ENCODE assay signal across 10 mouse cellular contexts in genomic region chr2:135356311-135356710, GRCm38 (mm10).
A peak's percentile ranks its signal among the peaks of the same experiment; 100 is the strongest.
DNase-seq lines count a peak whose midpoint lies in the region; ATAC-seq and TF ChIP-seq lines count a peak whose summit lies in the region.
"Had no signal": no experiment of that assay in that cellular context is flagged by ENCODE, and none has a peak within 500 bp of the region (broad histone marks: within the 10 kb centered on the region; RNA-seq: fewer than 3 reads in every experiment).

No protein-coding gene starts in this region.

- no peak for ATAC-seq in CD4-positive, CD25-positive, alpha-beta regulatory T cell, adult 4 months
- no peak for ATAC-seq in limb, embryonic 14.5 days (ENCODE audit: low FRiP score, low read depth)
- ATAC-seq in megakaryocyte, adult 5-6 weeks (ENCODE audit: poor library complexity, severe bottlenecking), result peak; percentile 59
- no peak for ATAC-seq in kidney, embryonic 14.5 days (ENCODE audit: low FRiP score, low TSS enrichment)

- no peaks in the 10 kb centered on the region for H3K27me3 ChIP-seq in limb, embryonic 14.5 days (ENCODE audit: control insufficient read depth, insufficient read depth, low read length)
- no peaks in the 10 kb centered on the region for H3K27me3 ChIP-seq in limb, embryonic 10.5 days (ENCODE audit: low read depth, poor library complexity, severe bottlenecking)
- H3K27me3 ChIP-seq in kidney, embryonic 14.5 days (ENCODE audit: control insufficient read depth, insufficient read depth, low read length), result no peaks in the 10 kb centered on the region

- H3K9me3 ChIP-seq in limb, embryonic 14.5 days (ENCODE audit: control insufficient read depth, low read length), result no peaks in the 10 kb centered on the region
- no peaks in the 10 kb centered on the region for H3K9me3 ChIP-seq in limb, embryonic 10.5 days (replicated peaks)
- H3K9me3 ChIP-seq in kidney, embryonic 14.5 days (ENCODE audit: control insufficient read depth, low read length), result no peaks in the 10 kb centered on the region

- no peaks in the 10 kb centered on the region for H3K36me3 ChIP-seq in limb, embryonic 14.5 days (ENCODE audit: control insufficient read depth, insufficient read depth, low read length)
- H3K36me3 ChIP-seq in limb, embryonic 10.5 days, result no peaks in the 10 kb centered on the region
- H3K36me3 ChIP-seq in kidney, embryonic 14.5 days (ENCODE audit: control insufficient read depth, insufficient read depth, low read length), result no peaks in the 10 kb centered on the region

- no peak overlapping the region for H3K4me3 ChIP-seq in limb, embryonic 14.5 days (replicated peaks; ENCODE audit: low read length)
- H3K4me3 ChIP-seq in limb, embryonic 10.5 days, result no peak overlapping the region
- no peak overlapping the region for H3K4me3 ChIP-seq in kidney, embryonic 14.5 days (ENCODE audit: low read length)

- H3K9ac ChIP-seq in limb, embryonic 14.5 days (ENCODE audit: low read depth, low read length, severe bottlenecking), result no peak overlapping the region
- H3K9ac ChIP-seq in kidney, embryonic 14.5 days (ENCODE audit: low read depth, low read length), result no peak overlapping the region

- peak; percentile 15 for DNase-seq in CD4-positive, CD25-positive, alpha-beta regulatory T cell, adult 2 months (ENCODE audit: low read depth, low spot score)
- DNase-seq in limb, embryonic 14.5 days (ENCODE audit: low spot score), result peak; percentile 58
- no peak for DNase-seq in limb, embryonic 10.5 days (ENCODE audit: low spot score)
- peak; percentile 47 for DNase-seq in adipocyte (ENCODE audit: low spot score)
- DNase-seq in cerebellum, adult 8-10 months, result no peak
- DNase-seq: cerebellum, postnatal 36 days; lung, postnatal 36 days had no signal

- H3K4me2 ChIP-seq in limb, embryonic 14.5 days (replicated peaks; ENCODE audit: low read depth, low read length, severe bottlenecking), result no peak overlapping the region
- H3K4me2 ChIP-seq in kidney, embryonic 14.5 days (replicated peaks; ENCODE audit: low read depth, low read length), result no peak overlapping the region

- TF ChIP-seq POLR2A in limb, embryonic 14.5 days (IDR thresholded peaks at IDR 0.05; ENCODE audit: borderline replicate concordance, extremely low read depth, insufficient read depth, insufficient read length), result no peak

- no peak overlapping the region for H3K27ac ChIP-seq in limb, embryonic 14.5 days (replicated peaks; ENCODE audit: low read depth, low read length)
- H3K27ac ChIP-seq in limb, embryonic 10.5 days, result no peak overlapping the region
- H3K27ac ChIP-seq in kidney, embryonic 14.5 days (ENCODE audit: low read depth, low read length), result no peak overlapping the region

- no peaks in the 10 kb centered on the region for H3K4me1 ChIP-seq in limb, embryonic 14.5 days (ENCODE audit: control insufficient read depth, insufficient read depth, low read length)
- no peaks in the 10 kb centered on the region for H3K4me1 ChIP-seq in limb, embryonic 10.5 days
- no peaks in the 10 kb centered on the region for H3K4me1 ChIP-seq in kidney, embryonic 14.5 days (ENCODE audit: control insufficient read depth, insufficient read depth, low read length)

- 15% methylated on average over 1 of the region's 1 CpGs for WGBS in limb, embryonic 14.5 days
- WGBS in limb, embryonic 10.5 days, result 28% methylated on average over 1 of the region's 1 CpGs
- 20% methylated on average over 1 of the region's 1 CpGs for WGBS in kidney, embryonic 14.5 days

Comparison
In these comparisons a context has a peak if more than half of its experiments do, and no peak if none do; other contexts are left out.
1. DNase-seq: peak in CD4-positive, CD25-positive, alpha-beta regulatory T cell, adult 2 months (single experiment), limb, embryonic 14.5 days (single experiment) and adipocyte (single experiment); none in limb, embryonic 10.5 days (single experiment) and cerebellum, adult 8-10 months (single experiment).